Mouse (Mus musculus) forebrain, postnatal 0 days (tissue): ENCODE measurements around the gene Ppfibp1. TPM values are rescaled to one million over a fixed set of nuclear protein-coding genes. Genes with fewer than 3 reads are reported as not detected.

Experiments
- ATAC-seq: fragments of 200-750 bp; cut with Nextera tagmentation; 2 replicates; pipeline ENCODE4 v1.8.0; 2017; ENCODE audit warnings: mild to moderate bottlenecking, moderate library complexity
- DNase-seq: peaks from one replicate; pipeline ENCODE4 v3.0.0-alpha.2; 2015
- H3K27ac ChIP-seq: fragments of 300-500 bp; sonication (generic); 2 replicates; pipeline ENCODE4 v1.5.1; 2014; ENCODE audit warnings: low read depth, mild to moderate bottlenecking, antibody characterized with exemption, low read length, moderate library complexity, mixed read lengths
- H3K27me3 ChIP-seq: fragments of 300-500 bp; sonication (generic); 2 replicates; pipeline ENCODE4 v1.6.1; 2014; ENCODE audit warnings: mild to moderate bottlenecking, low read length, mixed read lengths; ENCODE audit not compliant: insufficient read depth
- H3K36me3 ChIP-seq: fragments of 300-500 bp; sonication (generic); 2 replicates; pipeline ENCODE4 v1.6.1; 2014; ENCODE audit warnings: mild to moderate bottlenecking, moderate library complexity; ENCODE audit not compliant: insufficient read depth
- H3K4me1 ChIP-seq: fragments of 300-500 bp; sonication (generic); 2 replicates; pipeline ENCODE4 v1.6.1; 2014; ENCODE audit warnings: antibody characterized with exemption; ENCODE audit not compliant: insufficient read depth
- H3K4me2 ChIP-seq: fragments of 300-500 bp; sonication (generic); 2 replicates; pipeline ENCODE4 v1.6.1; 2014; ENCODE audit warnings: low read depth, mild to moderate bottlenecking, moderate library complexity
- H3K4me3 ChIP-seq: fragments of 300-500 bp; sonication (generic); 2 replicates; pipeline ENCODE4 v1.5.1; 2014; ENCODE audit warnings: low read depth, low read length, mixed read lengths
- H3K9ac ChIP-seq: fragments of 300-500 bp; sonication (generic); 2 replicates; pipeline ENCODE4 v1.6.1; 2014; ENCODE audit warnings: mild to moderate bottlenecking
- H3K9me3 ChIP-seq: fragments of 300-500 bp; sonication (generic); 2 replicates; pipeline ENCODE4 v1.6.1; 2016; ENCODE audit warnings: low read length
- CTCF ChIP-seq: sonication (generic); IDR thresholded peaks from 2 replicates; pipeline ENCODE4 v1.5.1; 2016; ENCODE audit warnings: antibody characterized with exemption, control low read depth, low read depth
- WGBS: fragments of 180-500 bp; shearing (Covaris S2); extraction: QIAGEN DNeasy Blood & Tissue Kit; methylation state at CpG from one replicate; pipeline ENCODE4 v1.1.7; 2014; 5-methylcytosine and 5-hydroxymethylcytosine counted together
- polyA plus RNA-seq: library from polyadenylated mRNA; unstranded; fragments of >200 nt; fragmentation: Nextera tagmentation; extraction: Ambion mirVana; gene quantifications from 2 replicates; pipeline ENCODE4 v1.2.1, GENCODE M21; 2015
- total RNA-seq: library from RNA; depleted of rRNA; stranded (reverse); fragments of >200 nt; gene quantifications from 2 replicates; pipeline ENCODE4 v1.2.3, GENCODE M21; 2014

Ppfibp1 gene
- total and polyA plus RNA-seq, 2 experiments from 2014 or later = 23.8 to 33.0 TPM

GRCm38 (mm10) chr6:146956961-146957360 is 68.7 kb downstream of the Ppfibp1 start:
- Histone ChIP-seq H3K9ac (no peak overlapping the region), H3K27me3 (no peaks in the 10 kb centered on the region), H3K36me3 (no peaks in the 10 kb centered on the region), H3K27ac (no peak overlapping the region), H3K4me3 (no peak overlapping the region), H3K4me1 (no peaks in the 10 kb centered on the region), H3K4me2 (no peak overlapping the region), H3K9me3 (no peaks in the 10 kb centered on the region)
- DNase-seq = no peak
- TF ChIP-seq CTCF = no peak
- WGBS = 63% methylated on average over 1 of the region's 1 CpGs
- ATAC-seq = no peak

DNA sequence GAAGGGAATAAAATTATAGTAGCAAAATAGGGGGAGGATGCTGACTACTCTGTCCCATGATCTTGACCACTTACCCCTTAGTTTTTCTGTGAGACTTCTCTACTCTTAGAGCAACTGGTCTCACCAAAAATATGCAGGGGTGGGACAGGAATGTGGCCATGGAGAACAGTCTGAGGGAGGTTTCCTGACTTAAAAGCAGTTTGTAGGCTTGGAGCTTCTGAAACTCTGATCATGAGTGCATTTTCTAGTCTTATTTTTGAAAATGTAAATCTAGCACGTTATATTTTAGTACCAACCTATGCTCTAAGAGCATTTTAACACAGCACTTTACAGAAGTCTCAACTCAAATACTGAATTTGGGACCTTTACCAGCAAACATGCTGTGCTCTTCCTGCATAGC is 70.4 kb downstream of the Ppfibp1 start:
- Histone ChIP-seq H3K9ac (no peak overlapping the region), H3K27ac (no peak overlapping the region), H3K4me2 (no peak overlapping the region), H3K4me1 (no peaks in the 10 kb centered on the region), H3K4me3 (no peak overlapping the region), H3K9me3 (no peaks in the 10 kb centered on the region), H3K36me3 (no peaks in the 10 kb centered on the region), H3K27me3 (no peaks in the 10 kb centered on the region)
- ATAC-seq (no peak), DNase-seq (no peak)
- WGBS = 69% methylated on average over 1 of the region's 1 CpGs
- TF ChIP-seq CTCF = no peak

DNA sequence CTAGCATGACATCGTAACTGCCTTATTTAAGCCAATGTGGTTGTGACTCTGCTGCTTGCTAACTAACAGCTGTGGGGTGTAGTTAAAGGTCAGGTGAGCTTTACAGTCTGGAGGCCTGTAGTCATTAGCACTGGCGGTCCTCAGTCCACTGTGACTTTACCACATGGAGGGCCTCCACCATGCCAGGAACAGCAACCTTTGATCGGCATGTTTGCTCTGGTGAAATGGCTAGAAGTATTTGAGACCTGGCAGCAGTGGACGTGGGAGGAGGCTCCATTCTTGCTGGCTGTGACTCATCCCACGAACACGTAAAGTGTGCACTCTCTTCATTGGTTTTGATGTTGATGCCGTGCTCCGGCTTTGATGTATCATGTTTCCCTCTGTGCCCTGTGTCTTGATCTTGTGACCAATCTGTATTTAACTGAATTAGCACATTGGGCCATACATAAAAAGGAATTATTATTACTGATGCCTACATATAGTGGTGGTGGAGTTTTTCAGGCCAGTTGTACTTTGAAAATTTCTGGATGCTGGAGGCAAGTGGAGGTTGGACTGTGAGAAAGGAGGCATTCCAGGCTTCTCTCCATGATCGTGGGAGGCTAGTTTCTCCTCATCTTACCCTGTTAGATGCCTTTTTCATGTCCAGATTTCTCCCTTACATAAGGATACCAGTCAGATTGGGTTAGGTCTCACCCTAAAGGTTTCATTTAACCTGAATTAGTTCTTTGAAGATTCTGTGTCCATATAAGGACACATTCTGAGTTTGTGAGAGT is 71.8 kb downstream of the Ppfibp1 start:
- DNase-seq (no peak), ATAC-seq (no peak)
- Histone ChIP-seq H3K36me3 (no peaks in the 10 kb centered on the region), H3K4me2 (no peak overlapping the region), H3K4me1 (no peaks in the 10 kb centered on the region), H3K27me3 (no peaks in the 10 kb centered on the region), H3K4me3 (no peak overlapping the region), H3K9ac (no peak overlapping the region), H3K27ac (no peak overlapping the region), H3K9me3 (no peaks in the 10 kb centered on the region)
- whole genome bisulfite sequencing = 89% methylated on average over 9 of the region's 9 CpGs
- no peak for TF ChIP-seq CTCF

DNA sequence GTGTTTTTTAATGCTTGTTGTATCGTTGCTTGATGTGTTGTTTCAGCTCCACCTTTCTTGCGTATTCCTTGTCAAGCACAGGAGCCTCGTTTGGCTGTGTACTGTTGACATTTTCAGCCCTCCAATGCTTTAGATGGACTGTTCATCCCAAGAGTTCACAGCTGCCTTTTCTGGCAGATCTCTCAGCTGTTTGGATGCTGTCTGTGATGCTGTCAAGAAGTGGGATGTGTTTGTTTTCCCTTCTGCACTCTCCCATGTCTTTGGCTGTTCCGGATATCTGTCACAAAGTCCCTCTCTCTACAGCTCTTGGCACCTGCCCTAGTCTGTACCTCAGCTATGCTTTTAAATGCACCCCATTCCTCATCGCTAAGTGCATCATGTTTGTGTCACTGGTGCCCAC is 72.7 kb downstream of the Ppfibp1 start:
- WGBS = 60% methylated on average over 5 of the region's 5 CpGs
- Histone ChIP-seq H3K27ac (no peak overlapping the region), H3K4me1 (no peaks in the 10 kb centered on the region), H3K4me2 (no peak overlapping the region), H3K27me3 (no peaks in the 10 kb centered on the region), H3K4me3 (no peak overlapping the region), H3K9me3 (no peaks in the 10 kb centered on the region), H3K9ac (no peak overlapping the region), H3K36me3 (no peaks in the 10 kb centered on the region)
- ATAC-seq (peak; percentile 43; the same call in 1 of the 2 replicates), DNase-seq (no peak)
- TF ChIP-seq CTCF = no peak

DNA sequence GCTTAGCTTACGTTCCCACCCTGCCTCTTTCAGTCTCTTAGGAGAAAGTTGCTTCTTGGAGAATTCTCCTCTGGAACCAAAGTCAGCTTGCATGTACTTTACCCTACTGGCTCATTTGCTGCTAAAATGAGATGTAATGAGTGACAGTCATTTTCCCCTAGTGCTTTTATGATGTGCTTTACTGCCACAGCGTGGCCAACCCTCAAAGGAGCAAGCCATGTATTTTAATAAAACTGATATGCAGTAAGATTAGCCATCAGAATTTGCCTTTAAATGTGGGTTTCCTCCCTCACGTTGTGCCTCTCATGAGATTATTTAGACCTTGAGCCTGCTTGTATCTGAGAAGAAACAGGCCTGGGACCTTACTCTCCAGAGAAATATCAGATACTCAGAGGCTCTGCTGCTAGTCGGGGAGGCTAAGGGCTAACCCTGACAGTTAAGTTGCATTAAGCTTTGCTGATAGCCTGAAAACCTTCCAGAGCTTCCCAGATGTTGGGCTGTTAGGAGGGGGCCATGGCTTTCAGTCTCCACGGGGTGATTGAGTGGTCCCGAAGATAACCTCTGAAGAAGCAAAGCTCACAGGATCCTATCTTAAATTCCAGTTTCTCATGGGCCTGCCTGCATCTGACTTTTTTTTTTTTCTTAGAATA is 73.7 kb downstream of the Ppfibp1 start:
- Histone ChIP-seq H3K4me1 (no peaks in the 10 kb centered on the region), H3K27ac (no peak overlapping the region), H3K27me3 (no peaks in the 10 kb centered on the region), H3K4me2 (no peak overlapping the region), H3K9me3 (no peaks in the 10 kb centered on the region), H3K4me3 (no peak overlapping the region), H3K36me3 (no peaks in the 10 kb centered on the region), H3K9ac (no peak overlapping the region)
- DNase-seq (peak; percentile 40), ATAC-seq (no peak)
- 88% methylated on average over 6 of the region's 6 CpGs for WGBS
- TF ChIP-seq CTCF = peak; percentile 61

- no peak overlapping the region for H3K9ac ChIP-seq
- H3K4me1 ChIP-seq = no peaks in the 10 kb centered on the region
- no peak for TF ChIP-seq CTCF
- no peak overlapping the region for H3K27ac ChIP-seq
- 93% methylated on average over 6 of the region's 6 CpGs for WGBS
- no peak overlapping the region for H3K4me3 ChIP-seq
- ATAC-seq (no peak), DNase-seq (no peak)
- no peaks in the 10 kb centered on the region for H3K9me3 ChIP-seq
- H3K36me3 ChIP-seq = no peaks in the 10 kb centered on the region
- no peak overlapping the region for H3K4me2 ChIP-seq
- H3K27me3 ChIP-seq = no peaks in the 10 kb centered on the region
Observed at GRCm38 (mm10) chr6:146963396-146964150, 75.3 kb downstream of the Ppfibp1 start.
